Mouse (Mus musculus) MEL (cell line): Measurements from ENCODE around the gene Siae. TPM values are rescaled to one million over a fixed set of nuclear protein-coding genes. Genes with fewer than 3 reads are reported as not detected.

Experiments
- DNase-seq: peaks from one replicate; pipeline ENCODE4 v3.0.0; 2011; ENCODE audit warnings: low read depth, low spot score
- H3K27ac ChIP-seq: 2 replicates; pipeline ENCODE4 v1.5.1; 2012; ENCODE audit warnings: low read depth, mild to moderate bottlenecking, control low read depth, low read length, moderate library complexity; ENCODE audit not compliant: control insufficient read depth
- H3K27me3 ChIP-seq, 2 experiments: fragments of 150-350 bp in 1 of 2; sonication (generic) in 1 of 2; 2 replicates each; pipeline ENCODE4 v1.6.1; 2012; ENCODE audit warnings: low read length in 2 of 2, mild to moderate bottlenecking in 2 of 2, improper control_type of control experiment in 1 of 2, moderate library complexity in 1 of 2; ENCODE audit not compliant: insufficient read depth in 2 of 2, control insufficient read depth in 1 of 2
- H3K36me3 ChIP-seq, 2 experiments: 2 replicates each; pipeline ENCODE4 v1.6.1; 2012 to 2014; ENCODE audit warnings: low read length in 2 of 2, improper control_type of control experiment in 1 of 2, inconsistent platforms in 1 of 2, mild to moderate bottlenecking in 1 of 2; ENCODE audit not compliant: insufficient read depth in 2 of 2, control insufficient read depth in 1 of 2
- H3K4me1 ChIP-seq, 2 experiments: fragments of 150-350 bp in 1 of 2; sonication (generic) in 1 of 2; 2 replicates each; pipeline ENCODE4 v1.6.1; 2012; ENCODE audit warnings: low read length in 2 of 2, improper control_type of control experiment in 1 of 2, mild to moderate bottlenecking in 1 of 2; ENCODE audit not compliant: insufficient read depth in 2 of 2, control insufficient read depth in 1 of 2
- H3K4me3 ChIP-seq, 2 experiments: fragments of 150-350 bp in 1 of 2; sonication (generic) in 1 of 2; 2 replicates each; pipeline ENCODE4 v1.5.1; 2012; ENCODE audit warnings: low read depth in 2 of 2, low read length in 2 of 2, mild to moderate bottlenecking in 2 of 2, moderate library complexity in 2 of 2, control low read depth in 1 of 2, improper control_type of control experiment in 1 of 2; ENCODE audit not compliant: control insufficient read depth in 1 of 2, insufficient read depth in 1 of 2
- H3K79me2 ChIP-seq: 2 replicates; pipeline ENCODE4 v1.6.1; 2012; ENCODE audit warnings: mild to moderate bottlenecking, low read length, moderate library complexity; ENCODE audit not compliant: control insufficient read depth, poor library complexity, insufficient read depth
- H3K9ac ChIP-seq: 2 replicates; pipeline ENCODE4 v1.6.1; 2012; ENCODE audit warnings: low read depth, mild to moderate bottlenecking, control low read depth, low read length, moderate library complexity; ENCODE audit not compliant: control insufficient read depth, poor library complexity, severe bottlenecking
- H3K9me3 ChIP-seq: fragments of 150-350 bp; sonication (generic); replicated peaks from 2 replicates; pipeline ENCODE4 v1.6.1; 2012; ENCODE audit warnings: mild to moderate bottlenecking, low read length, improper control_type of control experiment, moderate library complexity; ENCODE audit not compliant: insufficient read depth
- CHD1 ChIP-seq: IDR thresholded peaks from 2 replicates; pipeline ENCODE4 v1.6.1; 2012; ENCODE audit warnings: low read depth, mild to moderate bottlenecking, inconsistent platforms, low read length, improper control_type of control experiment
- CHD2 ChIP-seq: IDR thresholded peaks from 2 replicates; pipeline ENCODE4 v1.6.1; 2011; ENCODE audit warnings: low read length, improper control_type of control experiment
- CTCF ChIP-seq, 3 experiments: IDR thresholded peaks in 2 of 3; conservative IDR thresholded peaks in 1 of 3; 2 replicates each; pipeline ENCODE4 v1.5.1; 2011 to 2012; ENCODE audit warnings: low read length in 3 of 3, low read depth in 2 of 3, mild to moderate bottlenecking in 2 of 3, improper control_type of control experiment in 1 of 3, inconsistent platforms in 1 of 3, mixed read lengths in 1 of 3, moderate library complexity in 1 of 3; ENCODE audit not compliant: control insufficient read depth in 1 of 3, insufficient read depth in 1 of 3, poor library complexity in 1 of 3, severe bottlenecking in 1 of 3
- ELF1 ChIP-seq: IDR thresholded peaks from 2 replicates; pipeline ENCODE4 v1.6.1; 2014; ENCODE audit warnings: low read depth, mild to moderate bottlenecking, inconsistent platforms, low read length, improper control_type of control experiment, moderate library complexity
- EP300 ChIP-seq, 2 experiments: IDR thresholded peaks; 2 replicates each; pipeline ENCODE4 v1.6.1; 2011; ENCODE audit warnings: improper control_type of control experiment in 2 of 2, low read length in 2 of 2, low read depth in 1 of 2, mild to moderate bottlenecking in 1 of 2
- ETS1 ChIP-seq: IDR thresholded peaks from 2 replicates; pipeline ENCODE4 v1.6.1; 2012; ENCODE audit warnings: low read depth, mild to moderate bottlenecking, inconsistent platforms, low read length, improper control_type of control experiment, moderate library complexity
- GATA1 ChIP-seq: IDR thresholded peaks from 2 replicates; pipeline ENCODE4 v1.6.1; 2011; ENCODE audit warnings: low read depth, low read length, improper control_type of control experiment
- HCFC1 ChIP-seq: IDR thresholded peaks from 2 replicates; pipeline ENCODE4 v1.6.1; 2012; ENCODE audit warnings: low read depth, mild to moderate bottlenecking, inconsistent platforms, low read length, improper control_type of control experiment, moderate library complexity
- JUND ChIP-seq: IDR thresholded peaks from 2 replicates; pipeline ENCODE4 v1.6.1; 2011; ENCODE audit warnings: low read depth, mild to moderate bottlenecking, improper control_type of control experiment, low read length
- KAT2A ChIP-seq: conservative IDR thresholded peaks from 2 replicates; pipeline ENCODE4 v1.6.1; 2012; ENCODE audit warnings: low read depth, low read length, improper control_type of control experiment, inconsistent platforms
- MAFK ChIP-seq: IDR thresholded peaks from 2 replicates; pipeline ENCODE4 v1.6.1; 2011; ENCODE audit warnings: low read depth, mild to moderate bottlenecking, low read length, improper control_type of control experiment, borderline replicate concordance
- MAX ChIP-seq: IDR thresholded peaks from 2 replicates; pipeline ENCODE4 v1.6.1; 2011; ENCODE audit warnings: low read length, improper control_type of control experiment
- MAZ ChIP-seq: IDR thresholded peaks from 2 replicates; pipeline ENCODE4 v1.6.1; 2012; ENCODE audit warnings: low read depth, mild to moderate bottlenecking, inconsistent platforms, low read length, improper control_type of control experiment
- MXI1 ChIP-seq: IDR thresholded peaks from 2 replicates; pipeline ENCODE4 v1.6.1; 2011; ENCODE audit warnings: mild to moderate bottlenecking, low read depth, low read length, improper control_type of control experiment
- MYB ChIP-seq: IDR thresholded peaks from 2 replicates; pipeline ENCODE4 v1.6.1; 2011; ENCODE audit warnings: mild to moderate bottlenecking, low read depth, low read length, improper control_type of control experiment
- NRF1 ChIP-seq: IDR thresholded peaks from 2 replicates; pipeline ENCODE4 v1.6.1; 2014; ENCODE audit warnings: low read depth, mild to moderate bottlenecking, inconsistent platforms, low read length, improper control_type of control experiment, moderate library complexity; ENCODE audit not compliant: poor library complexity, insufficient read depth, severe bottlenecking
- POLR2A ChIP-seq, 2 experiments: IDR thresholded peaks; 2 replicates each; pipeline ENCODE4 v1.6.1; 2011 to 2012; ENCODE audit warnings: low read length in 2 of 2, mild to moderate bottlenecking in 2 of 2, control low read depth in 1 of 2, improper control_type of control experiment in 1 of 2, low read depth in 1 of 2, moderate library complexity in 1 of 2; ENCODE audit not compliant: control insufficient read depth in 1 of 2, insufficient read depth in 1 of 2, poor library complexity in 1 of 2
- POLR2AphosphoS2 ChIP-seq: IDR thresholded peaks from 2 replicates; pipeline ENCODE4 v1.6.1; 2011; ENCODE audit warnings: low read length, improper control_type of control experiment
- POLR2AphosphoS5 ChIP-seq: IDR thresholded peaks from 2 replicates; pipeline ENCODE4 v1.6.1; 2012; ENCODE audit warnings: low read depth, borderline replicate concordance, mild to moderate bottlenecking, inconsistent platforms, low read length, moderate library complexity, mixed read lengths
- RAD21 ChIP-seq: IDR thresholded peaks from 2 replicates; pipeline ENCODE4 v1.6.1; 2011; ENCODE audit warnings: mild to moderate bottlenecking, low read depth, low read length, improper control_type of control experiment
- RCOR1 ChIP-seq: IDR thresholded peaks from 2 replicates; pipeline ENCODE4 v1.6.1; 2012; ENCODE audit warnings: low read depth, mild to moderate bottlenecking, inconsistent platforms, low read length, improper control_type of control experiment
- SIN3A ChIP-seq: IDR thresholded peaks from 2 replicates; pipeline ENCODE4 v1.6.1; 2012; ENCODE audit warnings: low read length, improper control_type of control experiment, inconsistent platforms
- SMC3 ChIP-seq: IDR thresholded peaks from 2 replicates; pipeline ENCODE4 v1.6.1; 2011; ENCODE audit warnings: low read depth, low read length, improper control_type of control experiment
- TBP ChIP-seq: IDR thresholded peaks from 2 replicates; pipeline ENCODE4 v1.8.0; 2011; ENCODE audit warnings: low read depth, low read length, improper control_type of control experiment
- TCF12 ChIP-seq: IDR thresholded peaks from 2 replicates; pipeline ENCODE4 v1.6.1; 2014; ENCODE audit warnings: low read depth, mild to moderate bottlenecking, inconsistent platforms, low read length, improper control_type of control experiment, moderate library complexity
- ZKSCAN1 ChIP-seq: IDR thresholded peaks from 2 replicates; pipeline ENCODE4 v1.6.1; 2012; ENCODE audit warnings: low read depth, mild to moderate bottlenecking, inconsistent platforms, low read length, improper control_type of control experiment, moderate library complexity
- polyA plus RNA-seq, 2 experiments: library from polyadenylated mRNA; stranded (reverse) in 1 of 2; unstranded in 1 of 2; fragments of >175 nt in 1 of 2; fragments of >200 nt in 1 of 2; gene quantifications; 2 replicates each; pipeline versions ENCODE4 v1.2.1 to v1.2.4; 2012; ENCODE audit warnings: low replicate concordance in 2 of 2, low read depth in 1 of 2; ENCODE audit not compliant: insufficient read length in 2 of 2, insufficient read depth in 1 of 2, missing spikeins in 1 of 2
- total RNA-seq: library from RNA; depleted of rRNA; stranded (reverse); fragments of 300-350 nt; gene quantifications from 2 replicates; pipeline ENCODE4 v1.2.3, GENCODE M21; 2012

Gene Siae
- total and polyA plus RNA-seq, 3 experiments = 4.9 to 9.2 TPM; not detected in 1

- Histone ChIP-seq H3K9ac (no peak overlapping the region), H3K27ac (no peak overlapping the region), H3K79me2 (no peaks in the 10 kb centered on the region), H3K36me3 (no peaks in the 10 kb centered on the region; a peak in 1 of 4 replicates), H3K27me3 (no peaks in the 10 kb centered on the region; a peak in 1 of 4 replicates), H3K9me3 (no peaks in the 10 kb centered on the region), H3K4me3 (no peak overlapping the region), H3K4me1 (peaks cover 0 to 13% of the 10 kb centered on the region in 2 experiments; a peak in 2 of 4 replicates)
- DNase-seq = no peak
- no peak for TF ChIP-seq NRF1
- TF ChIP-seq CTCF (IDR thresholded peaks at IDR 0.05 in 2 of 3, conservative IDR thresholded peaks at IDR 0.05 in 1 of 3; ENCODE audit: control insufficient read depth in 1 of 3, insufficient read depth in 1 of 3, low read depth in 2 of 3, low read length in 3 of 3, poor library complexity in 1 of 3, severe bottlenecking in 1 of 3) = no peak
- TF ChIP-seq MAFK = no peak
- no peak for TF ChIP-seq CHD2
- no peak for TF ChIP-seq ZKSCAN1
- no peak for TF ChIP-seq TCF12
- TF ChIP-seq RCOR1 = no peak
- no peak for TF ChIP-seq JUND
- TF ChIP-seq HCFC1 = no peak
- TF ChIP-seq GATA1 = no peak
- no peak for TF ChIP-seq ELF1
- TF ChIP-seq POLR2A (IDR thresholded peaks at IDR 0.05; ENCODE audit: control insufficient read depth in 1 of 2, insufficient read depth in 1 of 2, low read depth in 1 of 2, low read length in 2 of 2, poor library complexity in 1 of 2) = no peak
- no peak for TF ChIP-seq KAT2A
- TF ChIP-seq EP300 (IDR thresholded peaks at IDR 0.05; ENCODE audit: low read depth in 1 of 2, low read length in 2 of 2) = no peak
- TF ChIP-seq SMC3 = no peak
- no peak for TF ChIP-seq MYB
- no peak for TF ChIP-seq TBP
- no peak for TF ChIP-seq MAX
- TF ChIP-seq RAD21 = no peak
- no peak for TF ChIP-seq MAZ
These were observed 24.4 kb upstream of the Siae start for GRCm38 (mm10) chr9:37530888-37531705.

- no peaks in the 10 kb centered on the region for H3K36me3 ChIP-seq
- H3K4me1 ChIP-seq = no peaks in the 10 kb centered on the region
- no peak overlapping the region for H3K4me3 ChIP-seq
- no peaks in the 10 kb centered on the region for H3K79me2 ChIP-seq
- no peak for DNase-seq
- H3K9ac ChIP-seq = no peak overlapping the region
- TF ChIP-seq ETS1 = no peak
- no peak for TF ChIP-seq SIN3A
- TF ChIP-seq CHD1 = no peak
- no peak for TF ChIP-seq MAZ
- TF ChIP-seq CTCF (IDR thresholded peaks at IDR 0.05 in 2 of 3, conservative IDR thresholded peaks at IDR 0.05 in 1 of 3; ENCODE audit: control insufficient read depth in 1 of 3, insufficient read depth in 1 of 3, low read depth in 2 of 3, low read length in 3 of 3, poor library complexity in 1 of 3, severe bottlenecking in 1 of 3) = no peak
- TF ChIP-seq POLR2AphosphoS2 = no peak
- no peak for TF ChIP-seq POLR2AphosphoS5
- no peak for TF ChIP-seq TCF12
- no peak for TF ChIP-seq JUND
- no peak for TF ChIP-seq SMC3
- no peak for TF ChIP-seq NRF1
- TF ChIP-seq KAT2A = no peak
- TF ChIP-seq MXI1 = no peak
- TF ChIP-seq MAFK = no peak
- TF ChIP-seq, all 39 proteins: peak for 0
- no peaks in the 10 kb centered on the region for H3K9me3 ChIP-seq
- H3K27me3 ChIP-seq = no peaks in the 10 kb centered on the region; a peak in 1 of 4 replicates
- no peak overlapping the region for H3K27ac ChIP-seq
These were observed 18.6 kb upstream of the Siae start for GRCm38 (mm10) chr9:37536851-37537250.
